Mouse (Mus musculus): ENCODE measurements around the gene Cdh23.

DNA sequence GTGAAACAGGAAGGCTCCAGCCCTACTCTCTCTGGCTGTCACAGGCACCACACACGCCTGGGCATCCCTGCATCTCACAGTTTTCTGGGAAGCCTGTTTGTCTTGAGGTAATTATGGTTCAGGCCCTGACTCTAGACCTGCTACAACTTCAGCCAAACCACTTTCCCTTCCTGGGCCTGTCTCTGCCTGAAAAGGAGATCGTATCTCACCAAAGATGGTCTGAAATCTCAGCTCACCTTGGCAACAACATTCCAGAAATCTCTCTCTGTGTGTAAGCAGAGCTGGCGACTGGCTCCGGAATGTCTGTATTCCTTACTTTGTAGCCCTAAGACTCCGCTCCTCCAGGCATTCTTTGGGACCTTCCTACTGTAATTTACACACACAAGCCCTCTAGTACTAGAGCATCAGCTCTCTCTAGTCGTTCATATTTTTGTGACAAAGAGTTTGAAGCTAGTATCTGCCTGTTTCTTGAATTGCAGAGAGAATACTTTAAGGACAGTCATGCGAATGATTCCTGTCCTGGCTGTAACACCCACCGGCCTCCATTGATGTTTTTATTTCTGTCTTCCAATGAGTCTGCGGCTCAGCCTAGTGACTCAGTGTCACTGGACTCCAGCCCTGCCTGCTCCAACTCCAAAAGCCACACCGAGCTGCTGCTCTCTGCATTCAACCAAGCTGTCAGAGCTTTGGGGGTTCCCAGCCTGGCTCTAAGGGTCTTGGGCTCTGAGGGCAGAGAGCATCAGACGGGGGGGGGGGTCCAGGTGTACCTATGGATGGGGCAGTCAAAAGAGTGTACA, 341.2 kb downstream of the Cdh23 start:
- no peak for TF ChIP-seq CTCF (IDR thresholded peaks at IDR 0.05; ENCODE audit: low read depth)
- no peak for TF ChIP-seq EP300 (IDR thresholded peaks at IDR 0.05; ENCODE audit: low read depth)

Data from heart, postnatal 0 days (tissue).